Mouse (Mus musculus) ovary, adult 18-20 months (tissue): Measurements from ENCODE around the gene Gm42674.

Experiments
- DNase-seq: peaks from one replicate; pipeline ENCODE4 v3.0.0; 2022; ENCODE audit warnings: low spot score, mixed read lengths

Gm42674 gene

DNA sequence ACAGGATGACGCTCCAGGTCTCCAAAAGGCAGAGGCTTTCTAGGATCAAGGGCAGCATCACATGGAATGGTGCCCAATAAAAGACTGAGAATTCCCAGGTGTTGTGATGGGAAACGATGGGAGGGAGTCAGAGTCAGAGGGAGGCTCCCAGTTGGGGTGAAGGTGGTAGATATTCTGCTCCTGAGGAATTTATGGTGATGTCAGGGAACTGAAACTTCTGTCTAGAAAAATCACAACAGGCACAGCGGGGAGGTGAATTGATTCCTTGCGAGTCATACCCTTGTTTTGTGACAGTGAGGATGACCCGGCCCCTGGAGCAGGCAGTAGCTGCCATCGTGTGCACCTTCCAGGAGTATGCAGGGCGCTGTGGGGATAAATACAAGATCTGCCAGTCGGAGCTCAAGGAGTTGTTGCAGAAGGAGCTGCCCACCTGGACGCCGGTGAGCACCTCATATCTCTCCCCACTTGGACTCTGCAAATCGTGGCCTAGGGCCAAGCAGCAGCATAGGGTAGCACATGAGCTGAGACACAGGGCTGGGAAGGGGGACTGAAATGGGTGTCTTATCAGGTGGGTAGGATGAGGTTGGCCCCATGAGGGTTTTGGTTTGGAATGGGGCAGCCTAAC is at the start of gene Gm42674:
TSS of gene Gm42674 (plus strand) at position 419 of the 625 bp plus-strand sequence.
- DNase-seq: no peak

DNA sequence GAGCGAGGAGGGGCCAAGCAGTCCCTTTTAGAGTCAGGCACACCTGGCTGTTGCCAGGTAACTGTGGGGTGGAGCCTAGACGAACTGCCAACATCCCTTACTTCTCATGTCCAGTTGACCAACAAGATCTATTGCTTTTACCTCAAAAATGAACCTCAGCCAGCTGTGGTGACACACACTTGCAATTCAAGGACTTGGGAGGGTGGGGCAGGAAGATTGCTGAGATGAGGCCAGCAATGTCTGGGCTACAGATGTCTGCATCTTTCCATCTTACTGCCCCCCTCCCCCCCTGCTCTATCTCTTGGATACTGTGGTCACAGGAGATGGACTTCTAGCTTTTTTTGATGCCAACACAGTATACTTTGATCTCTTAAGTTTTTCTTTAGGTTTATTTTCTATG is 49.5 kb upstream of the Gm42674 start:
- DNase-seq: no peak

DNA sequence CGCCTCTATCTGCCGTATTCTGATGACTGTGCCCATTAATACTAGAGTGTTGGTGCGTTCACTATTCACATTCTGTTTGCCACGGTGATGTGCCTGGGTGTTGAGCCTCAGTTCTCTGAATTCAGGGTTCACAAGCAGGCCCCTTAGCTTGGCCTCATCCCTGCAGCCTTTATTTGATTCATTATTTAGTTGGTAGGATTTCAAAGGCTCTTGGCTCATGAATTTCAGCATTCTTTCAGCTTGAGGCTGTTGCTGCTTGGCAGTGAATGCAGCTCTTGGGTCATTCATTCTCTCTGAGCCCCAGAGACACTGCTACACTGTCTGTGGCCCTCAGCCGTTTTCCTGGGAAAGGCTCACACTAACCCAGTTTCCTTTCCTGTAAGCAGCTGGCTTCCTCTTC is 45.8 kb upstream of the Gm42674 start:
- no peak for DNase-seq

DNA sequence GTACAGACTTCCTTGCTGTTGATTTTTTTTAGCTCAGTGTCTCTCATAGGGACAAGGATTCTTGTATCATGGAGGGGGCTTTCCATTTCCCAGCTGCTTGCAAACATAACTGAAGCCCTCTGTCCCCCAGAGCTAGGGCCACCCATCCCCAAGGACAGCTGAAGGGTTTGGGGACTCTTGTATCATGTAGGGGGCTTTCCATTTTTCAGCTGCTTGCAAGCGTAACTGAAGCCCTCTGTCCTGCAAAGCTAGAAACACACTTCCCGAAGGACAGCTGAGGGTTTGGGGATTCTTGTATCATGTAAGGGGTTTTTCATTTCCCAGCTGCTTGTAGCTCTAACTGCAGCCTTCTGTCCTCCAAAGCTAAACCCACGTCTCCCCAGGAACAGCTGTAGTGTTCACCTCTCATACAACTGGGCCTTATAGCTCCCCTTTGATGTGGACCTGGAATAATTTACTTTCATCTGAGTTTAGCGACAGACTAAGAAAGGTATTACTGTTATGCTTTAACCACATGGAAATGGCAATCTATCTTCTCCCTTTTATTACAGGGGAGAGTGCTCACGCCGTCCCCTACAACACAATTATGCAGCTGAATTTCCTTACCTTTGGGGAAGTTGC is 41.6 kb upstream of the Gm42674 start, which contains the start of gene S100a3:
TSS of gene S100a3 (plus strand) at position 571 of the 621 bp plus-strand sequence.
- no peak for DNase-seq

DNA sequence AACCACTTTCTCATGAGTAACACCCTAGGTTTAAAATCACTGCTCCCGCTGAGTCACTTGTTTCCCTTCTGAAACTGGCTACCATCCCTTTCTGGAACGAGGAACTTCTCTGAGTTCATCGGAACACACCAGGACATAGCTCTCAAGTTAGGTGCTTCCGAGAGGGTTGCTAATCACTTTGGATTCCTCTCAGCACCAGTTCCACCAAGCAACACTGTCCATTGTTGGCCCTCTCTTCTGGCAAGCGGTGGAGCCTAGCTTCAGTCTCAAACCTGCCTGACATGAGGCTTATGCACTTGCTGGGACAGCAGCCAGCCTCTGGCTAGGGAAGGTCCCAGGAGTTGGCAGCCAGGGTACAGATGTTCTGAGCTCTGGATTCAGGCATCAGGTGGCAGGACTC is 27.0 kb upstream of the Gm42674 start:
- no peak for DNase-seq

DNA sequence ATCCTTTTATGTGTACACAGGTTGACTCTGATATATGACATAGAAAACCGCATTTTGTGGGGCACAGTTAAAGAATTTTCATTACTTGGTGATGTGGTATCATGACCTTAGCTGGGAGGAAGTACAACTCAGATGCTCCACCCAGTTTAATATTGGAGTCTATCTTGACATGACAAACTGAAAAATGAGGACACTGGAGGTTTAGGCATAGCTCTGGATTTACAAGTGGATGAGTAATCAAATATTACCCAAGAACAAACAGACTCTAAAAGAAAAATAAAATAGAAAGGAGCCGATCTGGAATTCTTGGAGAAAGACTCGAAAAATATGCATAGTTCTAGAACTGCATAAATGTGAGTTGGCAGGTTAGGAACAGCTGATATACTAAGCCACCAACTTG is 26.4 kb upstream of the Gm42674 start:
- no peak for DNase-seq

DNA sequence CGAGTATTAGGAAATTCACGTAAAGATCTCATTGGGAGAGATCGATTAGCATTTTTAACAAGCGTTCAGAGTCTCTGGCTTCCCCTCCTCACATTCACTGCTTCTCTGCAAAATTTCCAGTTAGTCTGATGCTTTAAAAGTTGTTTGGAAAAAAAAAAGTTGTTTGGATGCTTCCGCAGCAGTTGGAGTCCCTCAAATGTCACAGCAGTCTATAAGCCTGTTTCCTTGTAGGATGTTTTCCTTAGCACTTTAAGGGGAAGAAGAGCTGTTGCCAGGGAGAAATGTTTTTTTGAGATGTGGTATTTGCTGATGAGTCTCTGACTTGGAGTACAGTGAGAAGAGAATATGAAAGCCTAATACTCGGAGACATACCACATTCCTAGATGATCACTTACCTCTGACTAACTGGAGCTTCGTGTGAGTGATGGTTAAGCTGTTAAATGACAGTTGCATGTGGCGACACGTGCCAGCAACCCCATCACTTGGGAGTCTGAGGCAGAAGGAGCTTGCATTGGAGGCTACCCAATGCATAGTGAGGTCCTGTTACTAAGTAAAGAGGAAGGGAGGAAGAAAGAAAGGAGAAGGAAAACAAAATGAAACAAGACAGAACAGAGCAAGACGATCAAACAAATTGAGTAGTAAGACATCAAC is 25.2 kb upstream of the Gm42674 start:
- no peak for DNase-seq

DNA sequence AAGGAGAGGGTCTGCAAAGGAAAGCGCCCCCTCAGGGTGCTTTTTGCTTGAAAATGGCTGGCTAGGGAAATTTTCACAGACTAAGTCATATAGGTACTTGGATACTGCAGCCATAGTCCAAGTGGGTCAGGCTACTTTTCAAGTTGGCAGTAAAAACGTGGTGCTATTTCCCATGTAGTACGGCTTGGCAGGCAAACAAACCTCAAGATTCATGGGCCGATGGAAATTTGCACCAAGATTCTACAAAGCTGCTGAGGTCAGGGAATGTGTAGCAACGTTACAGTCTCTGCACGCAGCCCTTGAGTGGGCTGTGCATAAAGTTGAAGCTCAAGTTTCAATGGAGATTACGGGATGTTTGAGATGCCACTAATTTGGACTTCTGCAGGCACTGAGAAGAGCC is 22.3 kb upstream of the Gm42674 start:
- no peak for DNase-seq

DNA sequence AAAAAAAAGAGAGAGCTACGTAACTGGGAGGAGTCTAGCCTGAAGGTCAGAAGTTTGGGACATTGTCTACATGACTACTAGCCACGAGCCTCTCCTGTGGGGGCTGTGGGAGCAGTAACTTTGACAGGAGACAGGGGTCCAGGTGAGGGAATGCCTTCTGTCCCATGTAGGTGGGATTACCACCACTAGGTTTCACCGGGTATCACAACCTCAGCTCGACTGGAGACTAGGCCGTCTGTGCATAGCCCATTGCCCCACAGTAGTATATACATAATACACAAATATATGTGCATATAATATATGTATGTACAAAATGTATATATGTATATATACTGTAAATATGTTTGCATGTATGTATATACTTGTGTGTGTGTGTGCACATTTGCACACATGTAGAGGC is 20.6 kb upstream of the Gm42674 start:
- DNase-seq: no peak

DNA sequence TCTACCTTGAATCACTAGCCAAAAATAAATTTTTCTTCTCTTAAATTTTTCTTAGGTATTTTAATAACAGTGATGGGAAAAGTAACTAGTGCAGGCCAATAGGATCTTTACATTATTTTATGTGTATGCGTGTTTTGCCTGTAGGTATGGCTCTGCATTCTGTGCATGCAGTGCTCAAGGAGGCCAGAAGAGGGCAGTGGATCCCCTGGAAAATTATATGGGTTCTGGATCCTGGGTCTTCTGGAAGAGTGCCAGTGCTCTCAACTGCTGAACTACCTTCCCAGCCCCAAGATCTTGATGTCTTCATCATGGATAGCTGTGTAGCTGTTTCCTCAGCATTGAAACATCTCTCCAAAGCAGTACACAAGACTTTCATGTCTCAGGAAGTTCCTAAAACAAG is 19.5 kb upstream of the Gm42674 start:
- no peak for DNase-seq

DNA sequence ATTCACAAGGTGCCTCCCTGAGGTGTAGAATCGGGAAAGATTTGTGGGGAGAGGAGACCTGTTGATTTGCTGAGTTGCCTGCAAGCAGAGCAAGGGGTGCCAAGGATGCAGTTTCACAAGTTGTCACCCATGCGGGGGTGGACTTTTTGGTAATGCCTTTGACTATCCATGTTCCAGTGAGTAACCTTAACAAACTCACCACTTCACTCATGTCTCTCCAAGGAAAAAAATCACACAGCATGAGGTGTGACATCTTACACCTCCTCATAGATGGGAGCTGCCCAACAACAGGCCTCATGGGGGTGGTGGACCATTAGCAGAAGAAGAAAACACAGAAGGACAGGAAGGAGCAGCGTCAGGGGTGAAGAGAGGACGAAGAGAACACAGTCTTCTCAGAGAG is 19.1 kb upstream of the Gm42674 start:
- no peak for DNase-seq

DNA sequence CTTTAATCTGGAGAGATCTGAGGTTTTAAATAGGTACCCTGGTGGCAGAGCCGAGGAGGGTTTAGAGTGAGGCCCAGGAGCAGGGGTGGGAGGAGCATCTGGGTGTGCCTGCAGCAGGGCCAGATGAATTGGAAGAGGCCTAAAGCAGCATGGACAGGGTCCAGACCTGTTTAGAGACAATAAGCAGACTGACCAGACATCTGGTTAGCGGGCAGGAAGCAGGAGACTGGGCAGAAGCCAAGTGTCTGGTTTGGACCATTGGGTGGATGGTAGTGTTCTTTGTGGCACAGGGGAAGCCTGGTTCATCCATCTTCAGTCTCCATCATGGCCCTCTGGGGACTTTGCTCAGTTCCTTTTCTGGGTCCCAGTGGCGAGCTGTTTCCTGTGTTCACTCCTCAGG is 17.8 kb upstream of the Gm42674 start:
- DNase-seq: no peak

DNA sequence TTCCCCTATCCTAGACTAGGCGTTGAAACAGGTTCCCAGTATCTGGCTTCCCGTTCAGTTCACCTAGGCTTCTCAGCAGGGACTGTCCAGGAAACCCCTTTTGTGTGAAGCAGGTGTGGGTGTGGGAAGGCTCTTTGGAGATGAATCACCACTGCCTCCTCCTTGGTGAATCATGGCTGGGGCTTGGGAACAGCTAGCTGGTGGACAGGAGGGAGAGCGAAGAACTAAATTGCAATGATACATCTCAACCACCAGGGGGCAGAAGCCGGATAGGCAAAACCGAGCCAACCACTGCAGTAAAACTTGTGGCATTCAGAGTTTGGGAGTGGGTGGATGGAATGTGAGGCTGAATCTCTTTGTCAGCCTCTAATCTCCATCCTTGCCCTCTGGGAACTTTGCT is 16.1 kb upstream of the Gm42674 start:
- peak; percentile 44 for DNase-seq

DNA sequence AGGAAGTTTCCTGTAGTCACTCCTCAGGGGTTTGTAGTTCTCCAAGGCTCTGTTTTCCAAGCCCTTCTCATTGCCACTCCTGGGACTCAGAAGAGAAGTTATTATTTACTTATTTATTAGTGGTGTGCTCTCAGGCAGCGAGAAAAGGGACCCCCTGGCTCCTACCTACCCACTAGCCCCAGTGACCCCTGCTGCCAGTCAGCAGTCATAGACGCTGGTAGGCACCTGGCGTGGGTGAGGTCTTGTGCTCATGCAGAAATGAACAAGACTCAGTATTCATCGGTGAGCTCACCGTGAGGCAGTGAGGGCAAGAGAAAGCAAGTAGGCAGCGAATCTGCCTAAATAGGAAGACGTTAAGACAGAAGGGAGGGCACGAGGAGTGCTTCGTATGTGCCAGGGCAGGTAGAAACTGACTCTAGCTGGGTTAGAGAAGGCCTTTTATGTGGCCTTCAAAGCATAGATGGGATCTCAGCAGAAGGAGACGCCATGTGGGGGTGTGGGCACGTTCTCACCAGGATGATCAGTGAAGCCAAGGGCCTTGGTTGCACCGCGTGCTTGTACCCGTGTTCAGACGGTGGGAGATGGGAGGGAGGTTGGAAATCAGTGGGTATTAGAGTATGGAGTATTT is 15.6 kb upstream of the Gm42674 start:
- DNase-seq: no peak

DNA sequence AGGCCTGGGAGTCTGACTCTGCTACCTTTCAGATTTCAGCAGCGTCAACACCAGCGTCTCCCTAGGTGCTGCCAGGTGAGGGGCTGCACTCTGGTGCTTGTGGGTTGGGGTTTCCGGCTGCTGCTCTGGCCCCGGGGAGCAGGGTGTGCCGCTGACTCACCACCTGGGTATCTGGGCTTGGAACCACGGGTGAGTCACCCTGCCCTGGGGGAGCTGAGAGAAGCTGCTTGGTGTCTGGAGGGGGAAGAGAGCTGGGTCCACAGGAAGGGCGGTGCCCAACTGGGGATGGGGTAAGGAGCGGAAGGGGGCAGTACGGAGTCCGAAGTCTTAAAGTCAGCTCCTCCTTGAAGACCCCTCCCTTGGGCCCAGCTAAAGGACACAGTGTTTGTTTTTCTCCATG is 14.8 kb upstream of the Gm42674 start:
- DNase-seq: peak; percentile 76

DNA sequence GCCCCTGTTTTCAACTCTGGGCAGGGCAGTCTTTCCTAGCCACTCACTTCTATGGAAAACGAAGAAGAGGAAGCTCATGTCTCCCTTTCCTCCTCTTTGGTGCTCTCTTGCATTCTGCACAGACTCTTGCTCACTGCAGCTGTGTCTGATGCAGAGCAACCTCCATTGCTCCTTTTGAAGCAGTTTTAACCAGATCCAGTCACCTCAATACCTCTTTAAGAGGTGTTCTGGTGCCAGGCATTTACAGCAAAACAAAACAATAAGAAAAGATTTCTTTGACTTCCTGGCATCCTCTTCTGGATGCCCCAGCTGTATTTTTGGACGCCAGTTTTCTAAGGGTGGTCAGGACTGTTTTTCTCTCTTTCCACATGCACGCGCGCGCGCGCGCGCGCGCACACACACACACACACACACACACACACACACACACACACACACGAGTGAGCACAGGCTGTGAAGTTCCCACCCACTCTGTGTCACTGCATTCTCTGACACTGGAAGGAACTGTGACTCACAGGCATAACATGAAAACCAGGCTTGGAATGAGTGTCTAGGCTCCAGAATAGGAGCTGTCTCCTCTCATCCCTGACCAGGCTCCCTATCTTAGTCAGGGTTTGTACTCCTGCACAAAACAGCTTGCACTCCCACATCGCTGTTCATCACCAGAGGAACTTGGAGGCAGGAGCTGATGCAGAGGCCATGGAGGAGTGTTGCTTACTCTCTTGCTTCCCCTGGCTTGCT is 14.2 kb upstream of the Gm42674 start:
- no peak for DNase-seq

DNA sequence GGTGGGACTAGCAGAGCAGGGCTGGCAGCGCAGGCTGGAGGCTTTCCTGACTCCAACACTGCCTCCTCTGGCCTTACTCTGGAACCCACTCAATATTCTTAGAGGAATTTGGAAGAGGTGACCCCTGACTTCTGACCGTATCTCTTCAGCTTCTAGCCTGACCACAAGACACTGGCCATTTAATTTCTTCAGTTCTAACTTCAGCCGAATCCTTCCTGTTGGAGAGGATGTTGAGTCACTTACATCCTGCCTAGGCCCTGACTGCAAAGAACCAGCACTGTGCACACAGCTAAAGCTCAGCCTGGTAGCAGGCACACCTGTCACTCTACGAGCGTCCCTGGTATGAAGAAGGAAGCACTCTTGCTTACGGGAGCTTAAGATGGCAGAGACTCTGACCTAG is 12.3 kb upstream of the Gm42674 start:
- no peak for DNase-seq

DNA sequence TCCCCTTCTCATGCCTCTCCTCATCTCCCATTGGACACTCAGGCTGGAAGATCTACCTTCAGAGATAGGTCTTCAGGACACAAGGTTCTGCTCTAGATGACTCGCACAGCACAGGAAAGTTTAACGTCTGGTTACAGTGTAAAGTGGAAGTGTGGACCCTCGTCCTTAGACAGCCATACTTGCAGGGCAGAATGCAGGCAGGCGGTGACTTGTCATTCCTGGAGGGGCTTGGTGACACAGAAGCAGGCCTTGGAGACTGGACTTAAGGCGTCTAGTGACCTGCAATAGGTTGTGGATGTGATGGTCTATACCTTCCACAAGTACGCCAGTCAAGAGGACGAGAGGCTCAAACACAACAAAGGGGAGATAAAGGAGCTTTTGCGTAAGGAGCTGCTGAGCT is 11.8 kb upstream of the Gm42674 start, which contains the start of gene S100a2:
TSS of gene S100a2 (plus strand) at position 301 of the 400 bp plus-strand sequence.
- DNase-seq: no peak

DNA sequence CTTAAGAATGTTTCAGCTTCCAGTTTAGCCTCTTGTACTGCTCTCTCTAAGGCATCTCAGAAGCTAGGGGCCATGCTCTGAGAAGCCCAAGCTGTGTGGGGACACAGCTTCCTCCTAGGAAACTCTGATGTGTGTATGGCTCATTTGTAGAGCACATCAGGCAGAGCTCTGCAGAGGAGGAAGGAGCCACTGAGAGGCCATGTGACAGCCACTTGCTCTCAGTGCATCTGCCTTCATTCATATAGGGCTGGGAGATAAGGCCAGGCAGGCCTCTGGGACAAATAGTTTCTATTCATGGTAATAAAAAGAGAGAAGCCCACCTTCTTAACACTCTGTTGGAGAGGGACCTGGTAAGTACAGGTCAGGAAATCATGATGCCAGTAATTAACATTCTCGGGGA is 7.2 kb upstream of the Gm42674 start:
- no peak for DNase-seq

DNA sequence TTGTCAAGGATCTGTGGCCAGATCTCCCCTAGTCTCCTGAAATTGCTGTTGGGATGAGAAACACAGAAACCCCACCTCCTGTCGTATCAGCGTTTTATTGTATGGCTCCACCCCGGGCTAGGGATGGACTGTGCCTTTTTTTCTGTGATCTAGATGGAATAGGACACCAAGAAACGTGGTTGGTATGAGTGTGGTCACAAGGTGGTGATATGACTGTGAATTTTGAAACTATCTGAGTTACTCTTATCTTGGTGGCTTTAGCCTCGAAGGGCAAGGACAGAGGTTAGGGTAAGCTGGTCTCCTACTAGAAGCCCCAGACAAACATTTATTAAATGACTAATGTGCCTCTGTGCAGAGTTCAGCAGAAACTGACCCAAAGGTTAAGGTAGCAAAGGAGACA is 6.1 kb upstream of the Gm42674 start:
- no peak for DNase-seq

DNA sequence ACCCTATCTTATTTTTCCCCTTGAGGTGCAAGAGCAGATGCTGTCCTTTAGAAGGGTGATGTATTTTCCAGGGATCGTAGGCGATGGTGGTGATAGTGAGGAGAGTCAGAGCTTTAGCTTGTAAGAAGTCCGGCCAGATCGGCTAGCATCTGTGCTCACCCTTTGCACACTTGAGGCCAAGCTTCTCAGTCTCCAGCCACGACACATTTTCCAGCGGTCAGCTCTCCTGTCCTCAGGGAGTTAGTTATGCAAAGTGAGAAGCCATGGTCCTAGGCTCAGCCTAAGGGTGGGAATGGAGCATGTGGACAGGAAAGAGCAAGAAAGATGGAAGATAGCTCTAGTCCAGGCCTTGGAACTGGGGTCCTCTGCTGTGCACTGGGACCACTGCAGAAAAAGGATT is 4.9 kb upstream of the Gm42674 start:
- DNase-seq: no peak

DNA sequence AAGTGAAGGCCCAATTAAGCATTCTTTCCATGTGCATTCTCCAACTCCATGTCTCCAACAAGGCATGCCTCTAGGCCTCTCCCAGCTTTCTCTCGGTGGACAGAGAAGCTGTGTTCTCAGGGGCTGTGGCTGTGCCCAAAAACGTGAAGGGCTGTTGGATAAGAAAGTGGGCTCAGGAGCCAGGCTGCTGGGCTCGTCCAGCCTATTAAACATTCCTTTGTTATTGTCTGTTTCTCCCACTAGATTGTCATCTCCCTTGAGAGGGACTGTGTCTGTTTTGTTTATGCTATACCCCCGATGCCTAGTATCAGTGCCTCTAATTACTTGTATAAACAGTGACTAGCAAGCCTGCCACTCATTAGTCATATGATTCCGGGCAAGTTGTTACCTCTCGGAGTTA is 4.0 kb upstream of the Gm42674 start:
- no peak for DNase-seq
